Mouse (Mus musculus): Measurements from ENCODE around the gene Mlkl. TPM values are rescaled to one million over a fixed set of nuclear protein-coding genes. Genes with fewer than 3 reads are reported as not detected.

Mlkl gene
- polyA plus RNA-seq, 1 experiment from 2014 or later: 10.0 TPM

DNA sequence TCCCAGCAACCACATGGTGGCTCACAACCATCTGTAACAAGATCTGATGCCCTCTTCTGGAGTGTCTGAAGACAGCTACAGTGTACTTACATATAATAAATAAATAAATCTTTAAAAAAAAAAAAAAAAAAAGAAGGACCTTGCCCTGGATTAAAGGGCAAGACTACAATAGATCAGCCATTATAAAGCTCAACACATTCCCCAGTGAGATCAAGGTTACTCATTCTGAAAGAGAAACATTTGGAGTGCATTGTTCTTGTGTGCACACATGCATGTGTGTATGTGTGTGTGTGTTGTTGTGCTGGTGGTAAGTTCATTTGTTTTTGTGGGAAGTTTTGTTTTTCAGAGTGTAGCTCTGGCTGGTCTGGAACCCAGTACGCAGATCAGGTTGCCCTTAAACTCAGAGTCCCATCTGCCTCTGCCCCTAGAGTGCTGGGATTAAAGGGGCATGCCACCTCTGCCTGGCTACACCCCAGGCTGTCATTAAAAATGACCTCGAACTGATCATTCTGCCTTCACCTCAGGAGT is 73.2 kb downstream of the Mlkl start:
- no peaks in the 10 kb centered on the region for H3K36me3 ChIP-seq (ENCODE audit: control insufficient read depth, insufficient read depth)
- H3K4me2 ChIP-seq (replicated peaks; ENCODE audit: low read depth): no peak overlapping the region
- no peak overlapping the region for H3K9ac ChIP-seq (ENCODE audit: low read depth, low read length)
- no peak overlapping the region for H3K4me3 ChIP-seq (ENCODE audit: low read depth, low read length)
- H3K27me3 ChIP-seq (replicated peaks; ENCODE audit: control insufficient read depth, insufficient read depth, low read length): no peaks in the 10 kb centered on the region
- TF ChIP-seq CTCF (IDR thresholded peaks at IDR 0.05; ENCODE audit: low read depth): no peak
- no peaks in the 10 kb centered on the region; the same call in 1 of the 2 replicates for H3K4me1 ChIP-seq (replicated peaks; ENCODE audit: control insufficient read depth, insufficient read depth, low read length)
- no peaks in the 10 kb centered on the region for H3K9me3 ChIP-seq (ENCODE audit: control insufficient read depth)
- WGBS: 63% methylated on average over 2 of the region's 2 CpGs
- no peak overlapping the region for H3K27ac ChIP-seq (ENCODE audit: low read depth, low read length)
- peak; percentile 73 for ATAC-seq

DNA sequence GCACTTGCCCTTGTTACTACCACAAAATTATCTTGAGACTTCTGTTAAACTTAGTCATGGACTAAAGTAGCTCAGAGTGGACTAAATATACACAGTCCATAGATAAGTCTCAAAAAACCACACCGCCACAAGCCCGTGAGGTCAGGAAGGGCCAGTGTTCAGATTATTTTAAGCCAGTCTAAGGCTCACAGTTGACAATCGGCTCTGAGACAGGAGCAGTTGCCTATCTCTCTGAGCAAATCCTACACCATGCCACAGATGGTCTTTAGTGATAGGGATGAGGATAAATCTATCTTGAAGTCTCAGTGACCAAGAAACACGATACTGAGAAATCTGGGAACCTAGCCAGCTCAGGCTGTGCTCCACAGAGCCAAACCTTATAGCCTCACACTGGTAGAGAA is 76.0 kb downstream of the Mlkl start:
- H3K27me3 ChIP-seq (replicated peaks; ENCODE audit: control insufficient read depth, insufficient read depth, low read length): no peaks in the 10 kb centered on the region
- no peaks in the 10 kb centered on the region; the same call in 1 of the 2 replicates for H3K4me1 ChIP-seq (replicated peaks; ENCODE audit: control insufficient read depth, insufficient read depth, low read length)
- H3K9me3 ChIP-seq (ENCODE audit: control insufficient read depth): no peaks in the 10 kb centered on the region
- no peak overlapping the region for H3K9ac ChIP-seq (ENCODE audit: low read depth, low read length)
- no peak for ATAC-seq
- no peaks in the 10 kb centered on the region for H3K36me3 ChIP-seq (ENCODE audit: control insufficient read depth, insufficient read depth)
- WGBS: 65% methylated on average over 4 of the region's 4 CpGs
- no peak overlapping the region for H3K4me2 ChIP-seq (replicated peaks; ENCODE audit: low read depth)
- no peak overlapping the region for H3K4me3 ChIP-seq (ENCODE audit: low read depth, low read length)
- no peak overlapping the region for H3K27ac ChIP-seq (ENCODE audit: low read depth, low read length)
- no peak for TF ChIP-seq CTCF (IDR thresholded peaks at IDR 0.05; ENCODE audit: low read depth)

Other genes with a start within 250 kb of the Mlkl start
- gene Clec18a, start 245.8 kb downstream of the Mlkl start, polyA plus RNA-seq (2015; fragmentation: Nextera tagmentation; extraction: Ambion mirVana): not detected in 2 replicates
- 4.3 and 4.7 TPM in 2 replicates for gene Pdpr, start 243.5 kb downstream of the Mlkl start, polyA plus RNA-seq (2015; fragmentation: Nextera tagmentation; extraction: Ambion mirVana)
- gene Glg1, start 79.0 kb downstream of the Mlkl start, polyA plus RNA-seq (2015; fragmentation: Nextera tagmentation; extraction: Ambion mirVana): 26.5 and 29.1 TPM in 2 replicates
- 16.0 and 16.1 TPM in 2 replicates for gene Rfwd3, start 38.0 kb downstream of the Mlkl start, polyA plus RNA-seq (2015; fragmentation: Nextera tagmentation; extraction: Ambion mirVana)
- gene Fa2h, start 55.6 kb upstream of the Mlkl start, polyA plus RNA-seq (2015; fragmentation: Nextera tagmentation; extraction: Ambion mirVana): 0.50 and 2.6 TPM in 2 replicates
- gene Wdr59, start 183.9 kb upstream of the Mlkl start, polyA plus RNA-seq (2015; fragmentation: Nextera tagmentation; extraction: Ambion mirVana): 1.3 and 1.4 TPM in 2 replicates
- 11.7 and 13.3 TPM in 2 replicates for gene Znrf1, start 197.9 kb upstream of the Mlkl start, polyA plus RNA-seq (2015; fragmentation: Nextera tagmentation; extraction: Ambion mirVana)

Data from intestine, postnatal 0 days (tissue).